Mouse (Mus musculus) kidney, adult 2 months (tissue): ENCODE measurements around the gene Gm21970.

Experiments
- CTCF ChIP-seq: fragments of 200-500 bp; conservative IDR thresholded peaks from 2 replicates; pipeline ENCODE4 v1.5.1; 2011; ENCODE audit warnings: low read depth, mild to moderate bottlenecking, control low read depth, low read length, moderate library complexity, mixed read lengths; ENCODE audit not compliant: insufficient read depth, insufficient read length
- POLR2A ChIP-seq: fragments of 200-500 bp; IDR thresholded peaks from one replicate; pipeline ENCODE4 v1.6.1; 2011; ENCODE audit warnings: low read depth, low read length, control low read depth

GRCm38 (mm10) chr16:91462644-91463043 is 71.1 kb downstream of the Gm21970 start:
- TF ChIP-seq CTCF: no peak
- TF ChIP-seq POLR2A: no peak
